Mouse (Mus musculus): ENCODE measurements at regions not wholly inside any gene's neighbourhood (a gene's known extent, or its start where the extent isn't known, plus 50 kb on each side); places are given as distances from the start of the nearest gene placed in this dataset.

DNA sequence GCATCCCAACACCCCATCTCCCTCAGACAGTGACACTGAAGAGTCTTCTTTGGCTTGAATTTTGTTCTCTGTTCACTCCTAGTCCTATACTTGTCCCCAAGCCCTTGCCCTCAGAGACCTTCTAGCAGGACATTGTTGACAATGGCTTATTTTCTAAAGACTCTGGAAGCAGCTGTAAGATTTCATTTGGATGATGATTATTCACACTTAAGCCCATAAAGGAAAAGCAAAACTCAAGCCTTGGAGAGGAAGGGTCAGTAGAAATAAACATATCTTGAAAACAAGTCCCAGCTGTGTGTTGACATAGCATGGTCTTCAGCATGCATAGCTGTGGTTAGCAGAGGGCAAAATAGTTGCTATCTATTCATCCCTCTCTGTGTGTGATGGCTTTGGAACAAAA is 59.9 kb upstream of the Cdh11 start:
- no peak for DNase-seq

DNA sequence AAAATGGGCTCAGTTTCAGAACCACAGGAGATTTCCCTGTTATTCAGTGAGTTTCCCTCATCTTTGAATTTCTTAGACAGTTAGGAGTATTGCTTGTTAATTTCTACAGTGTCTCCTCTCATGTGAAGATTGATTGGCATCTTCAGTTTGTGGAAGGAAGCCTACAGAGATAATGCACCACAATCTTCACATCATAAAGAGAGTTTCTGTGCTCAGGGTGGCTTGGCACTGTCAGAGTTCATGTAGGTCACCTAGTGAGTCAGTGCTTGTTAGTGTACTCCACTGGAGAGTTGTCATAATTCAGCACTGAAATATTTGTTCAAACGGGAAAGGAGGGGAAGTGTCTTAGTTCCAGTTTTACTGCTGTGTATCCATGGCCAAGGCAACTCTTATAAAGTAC is 74.6 kb upstream of the Cdh11 start:
- DNase-seq, result no peak

DNA sequence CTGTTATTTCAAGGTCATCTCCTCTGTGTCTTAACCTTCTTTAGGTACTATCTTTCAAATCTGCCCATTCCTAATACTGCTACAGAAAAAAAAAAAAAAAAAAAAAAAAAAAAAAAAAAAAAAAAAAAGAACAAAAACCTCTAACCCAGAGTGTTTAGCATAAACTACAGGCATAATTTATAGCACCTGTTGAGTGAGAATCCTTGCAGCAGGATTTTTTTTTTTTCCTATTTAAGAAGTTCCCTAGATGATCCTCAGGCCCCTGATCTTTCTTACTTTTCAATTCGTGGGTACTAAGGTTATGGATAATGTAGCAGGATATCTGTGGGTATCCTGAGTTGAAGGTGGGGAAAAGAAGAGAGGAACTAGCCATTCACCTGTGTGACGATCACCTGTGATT is 114.1 kb upstream of the Cdh11 start:
- DNase-seq, result no peak

- no peak for DNase-seq
Measured at GRCm38 (mm10) chr8:102900662-102901061, 115.2 kb upstream of the Cdh11 start.

- DNase-seq, result no peak
Measured at GRCm38 (mm10) chr8:102907444-102907843, 122.0 kb upstream of the Cdh11 start.

DNA sequence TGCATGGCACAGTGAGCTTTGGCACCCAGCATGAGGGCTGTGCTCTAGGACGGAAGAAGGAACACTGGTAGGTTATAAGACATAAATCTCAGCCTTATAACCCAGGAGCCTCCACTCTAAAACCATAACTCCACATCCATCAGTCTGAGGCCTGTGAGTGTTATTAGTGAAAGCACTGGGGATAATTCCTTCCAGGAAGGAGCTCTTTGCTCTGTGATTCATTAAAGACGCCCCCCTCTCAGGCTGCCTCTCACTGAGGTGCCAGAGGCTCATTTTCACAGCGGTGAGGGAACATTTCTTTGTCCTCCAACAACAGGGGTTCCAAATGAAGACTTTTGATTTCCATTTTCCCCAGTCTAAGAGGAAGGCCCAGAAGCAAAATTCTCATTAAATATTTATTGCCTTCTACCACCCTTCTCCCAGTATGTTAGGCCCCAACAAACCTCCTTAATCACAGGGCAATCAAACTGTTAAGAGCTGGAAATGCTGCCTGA is 145.9 kb upstream of the Cdh11 start:
- DNase-seq, result no peak

DNA sequence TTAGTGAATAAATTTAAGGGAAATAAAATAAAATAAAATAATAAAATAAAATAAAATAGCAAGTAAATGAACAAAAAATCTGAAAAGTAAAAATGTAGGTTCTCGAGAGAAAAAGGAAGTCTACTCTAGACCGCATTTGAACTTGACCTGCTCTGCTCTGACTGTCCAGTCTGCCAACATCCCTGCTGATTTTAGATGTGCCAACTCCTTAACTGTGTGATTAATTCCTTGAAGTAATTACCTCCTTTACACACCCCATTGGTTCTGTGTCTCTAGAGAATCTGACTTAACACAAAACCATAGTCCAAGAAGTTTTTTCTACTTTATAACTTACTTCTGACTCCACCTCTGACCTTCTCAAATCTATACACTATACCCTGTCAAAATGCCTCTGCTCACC is 153.3 kb upstream of the Cdh11 start:
- DNase-seq, result no peak

DNA sequence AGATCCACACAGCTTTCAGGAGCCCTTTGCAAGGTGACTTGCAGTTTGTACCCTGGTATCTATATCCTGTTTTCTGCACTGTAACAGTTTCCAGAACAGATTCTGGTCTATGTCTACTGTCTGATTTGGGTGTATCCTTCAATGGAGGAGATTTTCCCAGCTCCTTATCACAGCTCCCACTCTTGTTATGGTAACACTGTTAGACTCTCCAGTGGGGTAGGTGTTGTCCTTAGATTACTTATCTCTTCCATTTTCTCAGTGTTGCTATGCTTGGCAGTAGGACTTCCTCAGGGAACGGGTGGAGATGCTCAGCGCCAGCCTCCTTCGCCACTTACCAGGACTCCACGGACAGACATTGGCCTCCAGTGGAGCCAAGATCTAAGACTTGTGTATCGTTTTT is 160.1 kb upstream of the Cdh11 start:
- DNase-seq, result no peak

- DNase-seq, result no peak
Measured at GRCm38 (mm10) chr8:102978161-102978581, 192.7 kb upstream of the Cdh11 start.

DNA sequence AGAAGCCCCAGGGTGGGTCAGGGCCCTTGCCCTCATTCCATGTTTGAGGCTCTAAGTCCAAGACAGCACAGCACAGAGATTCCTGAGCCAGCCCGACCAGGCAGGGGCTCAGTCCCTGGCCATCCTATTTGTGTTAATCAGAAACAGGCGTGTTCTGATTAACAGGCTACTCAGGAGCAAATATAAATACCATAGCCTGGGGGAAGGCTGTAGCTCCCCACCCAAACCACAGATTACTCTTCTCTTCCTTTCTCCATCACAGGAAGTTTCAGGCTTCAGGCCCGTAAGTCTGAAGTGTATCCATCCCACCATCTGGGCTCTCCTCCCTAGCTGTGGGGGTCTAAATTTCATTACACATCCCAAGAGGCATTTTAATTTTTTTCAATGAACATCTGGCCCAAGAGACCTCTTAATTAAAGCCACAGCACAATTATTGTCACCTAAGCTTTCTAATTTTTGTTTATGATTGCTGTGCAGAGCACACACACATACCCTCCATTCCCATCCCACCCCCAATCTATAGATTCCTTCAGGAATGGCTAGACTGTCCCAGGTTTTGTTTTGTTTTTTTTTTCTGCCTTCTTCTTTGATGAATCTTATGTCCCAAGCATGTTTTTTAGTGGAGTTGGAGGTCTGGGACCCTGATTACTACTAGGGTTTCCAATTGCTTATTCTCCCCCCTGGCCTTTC is 197.9 kb upstream of the Cdh11 start:
- no peak for DNase-seq

- DNase-seq, result no peak
Measured at GRCm38 (mm10) chr8:102983910-102984225, 198.4 kb upstream of the Cdh11 start.

- no peak for DNase-seq
Measured at GRCm38 (mm10) chr8:103007284-103007984, 222.0 kb upstream of the Cdh11 start.

- DNase-seq, result no peak
Measured at GRCm38 (mm10) chr8:103019121-103019520, 233.7 kb upstream of the Cdh11 start.

- DNase-seq, result no peak
Measured at GRCm38 (mm10) chr8:103023237-103023636, 237.8 kb upstream of the Cdh11 start.

GRCm38 (mm10) chr8:103031708-103032107 is 246.3 kb upstream of the Cdh11 start:
- DNase-seq, result no peak

GRCm38 (mm10) chr8:103033956-103034355 is 248.5 kb upstream of the Cdh11 start:
- DNase-seq, result no peak

DNA sequence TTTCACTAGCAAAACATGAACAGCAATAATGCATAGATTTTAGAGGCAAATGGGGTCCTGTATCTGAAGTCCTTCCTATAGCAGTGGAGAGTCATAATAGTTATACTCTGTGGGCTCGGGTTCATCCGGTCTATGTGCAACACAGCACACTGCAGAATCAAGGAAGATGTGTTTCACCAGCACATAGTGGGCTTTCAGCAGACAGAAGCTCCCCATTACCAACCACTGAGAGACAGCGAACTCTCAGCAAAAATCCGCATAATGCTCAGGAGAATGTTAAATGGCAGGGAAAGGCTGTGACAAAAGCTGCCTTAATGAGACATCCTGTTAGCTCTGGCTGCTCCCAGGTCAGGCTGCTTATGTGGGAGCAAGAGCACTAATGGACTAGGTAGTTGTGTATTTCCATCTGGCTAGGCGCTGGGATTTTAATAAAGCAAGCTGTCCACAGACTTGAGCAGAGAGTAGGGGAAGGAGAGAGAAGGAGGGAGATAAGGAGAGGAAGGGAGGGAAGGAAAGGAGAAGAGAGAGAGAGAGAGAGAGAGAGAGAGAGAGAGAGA is 286.7 kb upstream of the Cdh11 start:
- no peak for DNase-seq

GRCm38 (mm10) chr8:103072646-103073045 is 287.2 kb upstream of the Cdh11 start:
- no peak for DNase-seq

DNA sequence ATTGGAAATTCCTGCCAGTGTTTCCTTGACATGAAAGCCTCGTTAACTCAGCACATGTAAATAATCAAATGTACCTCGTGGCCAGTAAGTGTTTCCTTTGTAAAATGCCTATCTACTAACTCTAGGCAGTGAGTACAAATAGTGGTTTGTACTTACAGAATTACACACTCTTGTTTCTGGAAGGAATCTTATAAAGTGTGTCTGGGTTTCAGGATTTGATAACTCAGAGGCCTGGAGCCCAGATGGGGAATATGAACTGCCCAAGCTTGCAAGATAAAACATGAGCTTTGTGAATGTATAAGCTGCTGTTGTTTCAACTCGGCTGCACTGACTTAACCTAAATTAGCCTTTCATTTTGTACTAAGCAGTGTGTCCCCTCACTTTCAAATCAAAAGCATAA is 293.1 kb upstream of the Cdh11 start:
- DNase-seq, result no peak

- no peak for DNase-seq
Measured at GRCm38 (mm10) chr8:103086956-103087482, 301.6 kb upstream of the Cdh11 start.

- no peak for DNase-seq
Measured at GRCm38 (mm10) chr8:103096496-103097092, 311.2 kb upstream of the Cdh11 start.

- DNase-seq, result no peak
Measured at GRCm38 (mm10) chr8:103125581-103125980, 340.1 kb upstream of the Cdh11 start.

- no peak for DNase-seq
Measured at GRCm38 (mm10) chr8:103138136-103138535, 352.7 kb upstream of the Cdh11 start.

GRCm38 (mm10) chr8:103144835-103145234 is 359.4 kb upstream of the Cdh11 start:
- no peak for DNase-seq
